Mouse (Mus musculus) midbrain, embryonic 13.5 days (tissue): ENCODE measurements around the gene Son. TPM values are rescaled to one million over a fixed set of nuclear protein-coding genes. Genes with fewer than 3 reads are reported as not detected.
A peak's percentile ranks its signal among the peaks of the same experiment; 100 is the strongest.

Experiments used
- ATAC-seq: fragments of 200-750 bp; cut with Nextera tagmentation; 2 replicates; pipeline ENCODE4 v1.8.0; 2017; ENCODE audit warnings: mild to moderate bottlenecking, moderate TSS enrichment, moderate library complexity
- H3K27ac ChIP-seq: fragments of 300-500 bp; sonication (generic); 2 replicates; pipeline ENCODE4 v1.5.1; 2015; ENCODE audit warnings: inconsistent platforms, mild to moderate bottlenecking, moderate library complexity
- H3K27me3 ChIP-seq: fragments of 300-500 bp; sonication (generic); 2 replicates; pipeline ENCODE4 v1.6.1; 2015; ENCODE audit warnings: mild to moderate bottlenecking, inconsistent platforms
- H3K36me3 ChIP-seq: fragments of 300-500 bp; sonication (generic); 2 replicates; pipeline ENCODE4 v1.6.1; 2015; ENCODE audit warnings: mild to moderate bottlenecking, inconsistent platforms
- H3K4me1 ChIP-seq: fragments of 300-500 bp; sonication (generic); replicated peaks from 2 replicates; pipeline ENCODE4 v1.6.1; 2015; ENCODE audit warnings: inconsistent platforms
- H3K4me2 ChIP-seq: fragments of 300-500 bp; sonication (generic); replicated peaks from 2 replicates; pipeline ENCODE4 v1.6.1; 2015; ENCODE audit warnings: moderate library complexity, mild to moderate bottlenecking, inconsistent platforms
- H3K4me3 ChIP-seq: fragments of 300-500 bp; sonication (generic); replicated peaks from 2 replicates; pipeline ENCODE4 v1.5.1; 2015; ENCODE audit warnings: mild to moderate bottlenecking, inconsistent platforms
- H3K9ac ChIP-seq: fragments of 300-500 bp; sonication (generic); replicated peaks from 2 replicates; pipeline ENCODE4 v1.6.1; 2015; ENCODE audit warnings: mild to moderate bottlenecking, inconsistent platforms
- H3K9me3 ChIP-seq: fragments of 300-500 bp; sonication (generic); 2 replicates; pipeline ENCODE4 v1.6.1; 2016; ENCODE audit warnings: mild to moderate bottlenecking, inconsistent platforms
- WGBS: fragments of 180-500 bp; shearing (Covaris S2); methylation state at CpG from one replicate; pipeline ENCODE4 v1.1.7; 2015; 5-methylcytosine and 5-hydroxymethylcytosine counted together
- polyA plus RNA-seq: library from polyadenylated mRNA; unstranded; fragments of >200 nt; fragmentation: Nextera tagmentation; extraction: Ambion mirVana; gene quantifications from 2 replicates; pipeline ENCODE4 v1.2.1, GENCODE M21; 2015

Gene Son
- polyA plus RNA-seq = 146 and 159 TPM in 2 replicates

DNA sequence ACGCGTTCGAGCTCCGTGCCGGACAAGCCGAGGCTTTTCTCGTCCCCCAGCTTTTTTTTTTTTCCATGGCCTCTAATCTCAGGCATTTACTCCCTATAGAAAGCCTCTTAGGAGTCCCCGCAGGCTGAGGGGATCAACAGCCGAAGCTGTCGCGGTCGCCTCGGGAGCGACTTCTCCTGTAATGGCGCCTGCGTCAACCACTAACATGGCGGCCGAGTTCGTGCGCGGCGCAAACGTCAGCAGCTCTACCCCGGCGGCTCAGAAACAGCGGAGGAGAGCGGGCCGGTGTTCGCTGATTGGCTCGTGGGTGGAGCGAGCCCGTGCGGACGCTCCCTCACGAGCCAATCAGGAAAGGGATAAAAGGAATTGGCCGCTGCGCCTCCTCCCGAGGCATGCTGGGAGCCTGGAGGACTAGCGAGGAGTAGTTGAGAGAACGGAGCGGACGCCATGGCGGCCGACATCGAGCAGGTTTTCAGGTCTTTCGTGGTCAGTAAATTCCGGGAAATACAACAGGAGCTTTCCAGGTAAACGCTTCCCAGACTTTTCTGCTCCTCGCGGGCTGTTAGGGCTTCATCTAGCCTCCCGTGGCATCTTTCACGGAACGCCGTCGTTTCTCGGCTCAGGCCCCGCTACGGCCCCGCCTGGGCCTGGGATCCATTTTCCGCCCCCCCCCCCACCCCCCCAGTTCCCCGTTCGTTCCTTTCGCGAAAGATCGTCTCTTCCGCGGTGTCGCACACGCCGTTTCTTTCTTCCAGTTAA lies at the start of gene Son:
Gene Son, plus strand, starts transcription at position 46 of the 759 bp plus-strand sequence.
- peak; percentile 96 for ATAC-seq
- peak within 1 kb of the TSS; percentile 74 for H3K4me3 ChIP-seq
- H3K9ac ChIP-seq = peak within 1 kb of the TSS; percentile 87
- no peaks in the 10 kb centered on the region for H3K27me3 ChIP-seq
- H3K27ac ChIP-seq = peak within 1 kb of the TSS; percentile 98
- no peaks in the 10 kb centered on the region for H3K9me3 ChIP-seq
- H3K4me2 ChIP-seq = peak within 1 kb of the TSS; percentile 88
- H3K4me1 ChIP-seq = peaks cover 36% of the 10 kb centered on the region
- WGBS = under 1% methylated on average over 70 of the region's 70 CpGs
- peaks cover 15% of the 10 kb centered on the region for H3K36me3 ChIP-seq

- WGBS = under 1% methylated on average over 34 of the region's 34 CpGs
- ATAC-seq = peak; percentile 99
- no peaks in the 10 kb centered on the region for H3K9me3 ChIP-seq
Measured at GRCm38 (mm10) chr16:91597672-91598010, 49.7 kb upstream of the Son start, which contains the start of gene Tmem50b. Tmem50b (minus strand) TSS chr16:91597800.

DNA sequence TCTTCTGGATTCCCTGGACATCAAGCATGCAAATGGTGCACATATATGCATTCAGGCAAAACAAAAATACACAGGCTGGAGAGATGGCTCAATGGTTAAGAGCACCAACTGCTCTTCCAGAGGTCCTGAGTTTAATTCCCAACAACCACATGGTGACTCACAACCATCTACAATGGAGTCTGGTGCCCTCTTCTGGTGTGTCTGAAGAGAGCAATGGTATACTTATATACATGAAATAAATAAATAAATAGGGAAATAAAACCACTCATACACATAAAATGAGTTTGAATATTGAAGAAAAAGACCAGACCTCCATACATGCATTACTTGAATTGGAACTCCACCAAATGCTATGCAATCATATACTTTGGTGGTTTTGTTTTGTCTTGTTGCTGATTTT lies 48.1 kb upstream of the Son start:
- no peak overlapping the region for H3K4me2 ChIP-seq
- peaks cover 12% of the 10 kb centered on the region for H3K4me1 ChIP-seq
- H3K27ac ChIP-seq = no peak overlapping the region
- H3K4me3 ChIP-seq = no peak overlapping the region
- no peaks in the 10 kb centered on the region for H3K9me3 ChIP-seq
- no peak overlapping the region for H3K9ac ChIP-seq
- ATAC-seq = no peak
- no peaks in the 10 kb centered on the region for H3K36me3 ChIP-seq
- H3K27me3 ChIP-seq = peaks cover 16% of the 10 kb centered on the region

More at GRCm38 (mm10) chr16:91597672-91598010, 49.7 kb upstream of the Son start, which contains the start of gene Tmem50b:
- Histone ChIP-seq H3K27me3 (peaks cover 16% of the 10 kb centered on the region), H3K4me3 (peak within 1 kb of the TSS; percentile 79), H3K4me1 (peaks cover 12% of the 10 kb centered on the region), H3K27ac (peak within 1 kb of the TSS; percentile 74), H3K4me2 (peak within 1 kb of the TSS; percentile 88), H3K36me3 (no peaks in the 10 kb centered on the region), H3K9ac (peak within 1 kb of the TSS; percentile 84)

DNA sequence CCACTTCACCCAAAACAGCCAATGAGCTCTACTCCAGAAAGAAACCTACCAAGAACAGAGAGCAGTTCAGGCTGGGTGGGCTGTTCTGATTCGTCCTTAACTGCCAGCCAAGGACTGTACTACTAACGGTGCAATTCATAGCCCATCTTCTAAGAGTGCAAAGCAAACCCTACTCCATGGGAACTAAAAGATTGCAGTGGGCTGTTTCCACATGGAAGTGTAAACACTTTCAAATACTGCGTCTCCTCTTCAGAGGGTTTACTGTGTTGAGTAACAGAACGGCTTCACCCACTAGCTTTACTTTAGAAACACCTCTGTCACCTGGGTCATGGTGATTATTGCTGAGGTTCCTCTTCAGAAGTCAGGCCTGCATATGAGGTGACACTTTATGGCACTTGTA lies 46.2 kb upstream of the Son start:
- ATAC-seq = no peak
- WGBS = 86% methylated on average over 4 of the region's 4 CpGs

DNA sequence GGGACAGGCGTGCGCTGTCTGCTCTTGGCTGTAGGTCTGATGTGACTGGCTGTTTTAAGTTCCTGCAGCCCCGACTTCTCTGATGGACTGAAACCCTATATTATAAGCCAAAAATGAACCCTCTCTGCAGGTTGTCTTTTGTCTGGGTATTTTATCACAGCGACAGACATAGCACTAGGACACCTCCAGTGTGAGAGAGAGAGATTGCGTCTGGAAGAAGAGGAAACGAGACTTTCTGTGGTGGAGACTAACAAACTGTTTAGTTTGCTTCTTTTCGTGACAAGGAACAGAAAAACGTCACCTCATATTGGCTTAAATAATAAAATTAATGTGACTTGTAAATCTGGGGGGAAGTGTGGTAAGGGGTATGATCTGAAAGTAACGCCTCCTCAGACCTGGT lies 45.6 kb upstream of the Son start:
- Histone ChIP-seq H3K4me1 (peaks cover 2% of the 10 kb centered on the region), H3K4me3 (no peak overlapping the region), H3K4me2 (no peak overlapping the region), H3K27me3 (peaks cover 16% of the 10 kb centered on the region), H3K9ac (no peak overlapping the region), H3K36me3 (no peaks in the 10 kb centered on the region), H3K9me3 (no peaks in the 10 kb centered on the region), H3K27ac (no peak overlapping the region)
- no peak for ATAC-seq
- 85% methylated on average over 9 of the region's 9 CpGs for WGBS

More for the DNA sequence above, 46.2 kb upstream of the Son start:
- Histone ChIP-seq H3K9me3 (no peaks in the 10 kb centered on the region), H3K4me3 (no peak overlapping the region), H3K4me1 (peaks cover 7% of the 10 kb centered on the region), H3K27ac (no peak overlapping the region), H3K9ac (no peak overlapping the region), H3K36me3 (no peaks in the 10 kb centered on the region), H3K4me2 (no peak overlapping the region), H3K27me3 (peaks cover 16% of the 10 kb centered on the region)

GRCm38 (mm10) chr16:91605156-91605555 lies 42.1 kb upstream of the Son start:
- no peak for ATAC-seq
- H3K4me1 ChIP-seq = no peaks in the 10 kb centered on the region
- H3K4me3 ChIP-seq = no peak overlapping the region
- H3K9me3 ChIP-seq = no peaks in the 10 kb centered on the region
- no peaks in the 10 kb centered on the region for H3K36me3 ChIP-seq
- no peak overlapping the region for H3K9ac ChIP-seq
- no peak overlapping the region for H3K4me2 ChIP-seq
- 85% methylated on average over 6 of the region's 6 CpGs for WGBS
- 0 out of 2 replicates have a peak, but pooled peaks cover 3% of the 10 kb centered on the region for H3K27me3 ChIP-seq
- no peak overlapping the region for H3K27ac ChIP-seq

DNA sequence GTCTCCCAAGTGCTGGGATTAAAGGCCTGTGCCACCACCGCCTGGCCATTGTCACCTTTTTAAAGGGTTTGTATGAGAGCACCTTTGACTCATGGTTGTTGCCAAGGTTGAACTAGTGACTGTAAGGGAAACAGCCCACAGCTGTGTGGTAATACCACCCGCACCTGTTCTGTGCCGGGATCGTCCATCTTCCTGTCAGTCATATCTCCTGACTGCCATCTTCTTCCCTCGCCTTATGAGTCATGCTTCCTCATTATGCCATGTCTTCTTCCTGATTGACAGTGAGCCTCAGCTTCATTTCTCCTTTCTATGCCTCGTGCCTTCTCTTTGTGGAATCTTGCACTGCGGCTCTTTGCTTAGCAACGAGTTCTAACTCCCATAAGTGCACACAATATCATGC lies 40.3 kb upstream of the Son start:
- Histone ChIP-seq H3K36me3 (no peaks in the 10 kb centered on the region), H3K4me2 (no peak overlapping the region), H3K27ac (no peak overlapping the region), H3K4me1 (no peaks in the 10 kb centered on the region), H3K9ac (no peak overlapping the region), H3K27me3 (no peaks in the 10 kb centered on the region), H3K9me3 (no peaks in the 10 kb centered on the region), H3K4me3 (no peak overlapping the region)
- 91% methylated on average over 8 of the region's 8 CpGs for WGBS
- no peak for ATAC-seq

GRCm38 (mm10) chr16:91609501-91610245 lies 37.6 kb upstream of the Son start:
- Histone ChIP-seq H3K4me1 (no peaks in the 10 kb centered on the region), H3K27me3 (no peaks in the 10 kb centered on the region), H3K4me3 (no peak overlapping the region), H3K4me2 (no peak overlapping the region), H3K36me3 (no peaks in the 10 kb centered on the region), H3K9ac (no peak overlapping the region), H3K9me3 (no peaks in the 10 kb centered on the region), H3K27ac (no peak overlapping the region)
- 88% methylated on average over 9 of the region's 9 CpGs for WGBS
- no peak for ATAC-seq

DNA sequence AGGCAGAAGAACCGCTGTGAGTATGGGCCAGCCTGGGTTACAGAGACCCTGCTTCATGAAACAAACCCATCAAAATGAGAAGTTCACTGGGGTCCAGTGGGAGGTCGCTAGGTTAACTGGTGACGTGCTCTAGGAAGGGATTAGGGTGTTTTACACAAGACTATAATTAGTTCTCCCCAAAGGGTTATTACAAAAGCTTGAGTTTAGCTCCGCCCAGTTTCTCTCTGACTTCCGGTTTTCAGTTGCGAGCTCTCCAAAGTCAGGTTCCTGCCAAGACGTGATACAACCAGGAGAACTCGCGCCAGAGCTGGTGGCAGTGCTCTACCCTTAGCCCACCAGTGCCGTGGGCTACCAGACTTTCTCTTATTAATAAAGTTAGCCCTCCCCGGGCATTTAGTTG lies 36.1 kb upstream of the Son start:
- H3K36me3 ChIP-seq = no peaks in the 10 kb centered on the region
- H3K27ac ChIP-seq = no peak overlapping the region
- no peak overlapping the region for H3K4me3 ChIP-seq
- no peak overlapping the region for H3K4me2 ChIP-seq
- H3K4me1 ChIP-seq = no peaks in the 10 kb centered on the region
- no peaks in the 10 kb centered on the region for H3K9me3 ChIP-seq
- H3K27me3 ChIP-seq = no peaks in the 10 kb centered on the region
- H3K9ac ChIP-seq = no peak overlapping the region
- ATAC-seq = no peak
- WGBS = 74% methylated on average over 11 of the region's 11 CpGs

GRCm38 (mm10) chr16:91612525-91612924 lies 34.8 kb upstream of the Son start:
- Histone ChIP-seq H3K36me3 (no peaks in the 10 kb centered on the region), H3K4me1 (no peaks in the 10 kb centered on the region), H3K4me3 (no peak overlapping the region), H3K9me3 (no peaks in the 10 kb centered on the region), H3K9ac (no peak overlapping the region), H3K27ac (no peak overlapping the region), H3K4me2 (no peak overlapping the region), H3K27me3 (no peaks in the 10 kb centered on the region)
- WGBS = 84% methylated on average over 5 of the region's 5 CpGs
- no peak for ATAC-seq

- H3K27ac ChIP-seq = no peak overlapping the region
- ATAC-seq = no peak
- H3K4me3 ChIP-seq = no peak overlapping the region
- no peaks in the 10 kb centered on the region for H3K36me3 ChIP-seq
- no peak overlapping the region for H3K9ac ChIP-seq
- 91% methylated on average over 6 of the region's 6 CpGs for WGBS
- H3K4me1 ChIP-seq = peaks cover 5% of the 10 kb centered on the region
- H3K4me2 ChIP-seq = no peak overlapping the region
- no peaks in the 10 kb centered on the region for H3K9me3 ChIP-seq
- H3K27me3 ChIP-seq = no peaks in the 10 kb centered on the region
Measured at GRCm38 (mm10) chr16:91614552-91614951, 32.8 kb upstream of the Son start.
